Mouse (Mus musculus): ENCODE data around the gene Obscn. TPM values are rescaled to one million over a fixed set of nuclear protein-coding genes. Genes with fewer than 3 reads are reported as not detected.

Obscn gene
- polyA plus RNA-seq, 1 experiment from 2014 or later = not detected

DNA sequence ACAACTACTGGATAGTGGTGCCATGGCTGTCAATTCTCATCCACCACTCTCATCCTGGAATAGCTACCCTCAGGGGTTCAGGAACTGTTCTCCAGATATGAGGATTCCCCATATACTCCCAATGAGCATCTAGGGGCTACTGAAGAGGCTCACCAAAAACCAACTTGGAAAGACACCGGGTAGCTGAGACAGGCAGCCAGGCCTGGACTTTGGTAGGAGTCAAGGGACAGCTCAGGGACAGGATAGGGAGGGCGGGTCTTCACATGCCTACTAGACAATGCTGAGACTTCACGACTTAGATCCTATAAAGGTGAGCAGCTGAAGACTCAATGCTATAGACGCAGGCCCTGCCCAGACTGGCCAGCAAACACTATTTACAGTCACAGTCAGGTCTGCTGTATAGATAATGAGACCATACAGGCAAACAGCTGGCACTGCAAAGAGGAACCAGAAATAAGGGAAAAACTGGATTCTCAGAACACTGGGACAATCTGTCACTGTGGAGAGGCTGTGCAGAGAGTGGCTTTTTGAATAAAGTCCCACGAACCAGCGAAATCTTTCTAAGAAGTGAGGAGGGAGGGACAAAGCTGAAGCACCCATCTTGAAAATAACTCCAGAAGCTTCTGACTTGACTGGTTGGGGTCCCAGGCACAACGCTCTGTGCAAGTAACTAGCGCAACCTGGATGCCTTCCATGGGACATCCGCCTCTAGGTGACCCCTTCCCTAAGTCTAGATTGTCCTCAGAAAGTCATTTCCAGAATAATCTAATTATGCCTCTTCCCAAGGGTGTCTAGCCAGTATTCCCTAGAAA is 26.4 kb upstream of the Obscn start:
- H3K36me3 ChIP-seq = peaks cover 24% of the 10 kb centered on the region
- DNase-seq (ENCODE audit: low spot score) = no peak

DNA sequence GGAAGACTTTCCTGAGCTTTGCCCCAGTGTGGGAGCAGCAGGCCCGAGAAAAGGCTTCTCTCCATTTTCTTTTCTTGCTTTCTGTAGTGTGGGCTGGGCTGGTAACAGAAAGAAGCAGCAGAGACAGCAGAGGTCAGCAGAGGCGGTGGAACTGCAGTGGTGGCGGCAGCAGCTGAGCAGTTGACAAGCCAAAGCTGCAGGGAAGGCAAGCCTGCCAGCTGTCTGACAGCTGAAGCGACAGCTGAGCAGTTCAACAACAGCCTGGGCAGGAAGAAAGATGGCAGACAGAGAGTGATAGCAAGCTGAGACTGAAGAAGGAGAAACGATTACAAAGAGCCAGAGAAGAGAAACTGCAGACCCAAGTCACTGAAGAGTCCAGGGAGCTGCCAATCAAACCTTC is 25.2 kb upstream of the Obscn start:
- Histone ChIP-seq H3K27ac (no peak overlapping the region; the same call in 1 of the 2 replicates), H3K36me3 (peaks cover 35% of the 10 kb centered on the region), H3K4me1 (replicated peaks) (peaks cover 24% of the 10 kb centered on the region), H3K27me3 (ENCODE audit: insufficient read depth, poor library complexity, severe bottlenecking) (no peaks in the 10 kb centered on the region), H3K4me3 (no peak overlapping the region), H3K9me3 (no peaks in the 10 kb centered on the region)
- WGBS = 76% methylated on average over 5 of the region's 5 CpGs
- no peak for DNase-seq (ENCODE audit: low spot score)

More for the DNA sequence above, 26.4 kb upstream of the Obscn start:
- H3K9me3 ChIP-seq = no peaks in the 10 kb centered on the region
- H3K27me3 ChIP-seq (ENCODE audit: insufficient read depth, poor library complexity, severe bottlenecking) = no peaks in the 10 kb centered on the region
- 59% methylated on average over 9 of the region's 9 CpGs for WGBS
- H3K4me3 ChIP-seq = peak overlapping the region; percentile 85
- H3K27ac ChIP-seq = peak overlapping the region; percentile 98
- peaks cover 24% of the 10 kb centered on the region for H3K4me1 ChIP-seq (replicated peaks)

DNA sequence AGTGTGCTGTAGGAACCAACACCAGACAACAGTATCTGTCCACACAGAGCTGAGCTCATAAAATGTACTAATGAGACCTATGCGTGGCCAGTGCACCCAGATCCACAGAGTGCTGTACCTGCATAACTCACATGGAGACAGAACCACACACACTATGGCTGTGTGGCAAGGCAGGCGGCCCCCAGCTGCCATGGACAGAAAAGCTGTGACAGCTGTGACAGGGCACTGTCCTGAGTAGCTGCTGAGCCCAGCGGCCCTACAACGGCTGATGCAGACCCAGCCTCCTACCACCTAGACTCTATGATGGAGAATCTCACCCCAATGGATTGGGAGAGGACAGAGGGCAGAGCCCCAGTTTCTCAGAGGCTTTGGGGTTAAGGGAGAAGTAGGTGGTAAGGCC is 23.4 kb upstream of the Obscn start:
- WGBS = 92% methylated on average over 4 of the region's 4 CpGs
- peaks cover 46% of the 10 kb centered on the region for H3K36me3 ChIP-seq
- no peak overlapping the region for H3K27ac ChIP-seq
- no peaks in the 10 kb centered on the region for H3K27me3 ChIP-seq (ENCODE audit: insufficient read depth, poor library complexity, severe bottlenecking)
- no peak for DNase-seq (ENCODE audit: low spot score)
- no peaks in the 10 kb centered on the region for H3K9me3 ChIP-seq
- no peak overlapping the region for H3K4me3 ChIP-seq
- peaks cover 24% of the 10 kb centered on the region for H3K4me1 ChIP-seq (replicated peaks)

DNA sequence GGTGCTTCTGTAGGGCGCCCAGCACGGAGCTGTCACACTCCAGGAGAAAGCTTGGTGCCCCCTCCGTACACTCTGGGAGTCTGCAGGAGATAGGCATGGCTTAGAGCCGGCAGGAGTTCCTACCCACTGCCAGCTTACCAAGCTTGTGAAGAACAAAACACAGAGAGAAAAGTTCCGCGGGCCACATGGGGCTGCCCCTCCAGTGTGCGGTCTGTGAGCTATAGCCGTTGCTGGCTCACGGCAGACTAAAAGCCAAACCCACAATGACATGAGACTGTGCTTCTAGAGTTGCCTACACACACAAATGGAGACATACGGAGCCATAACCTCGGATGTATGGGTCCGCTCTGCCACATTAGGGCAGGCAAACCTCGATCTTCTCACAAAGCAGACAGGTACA is 22.9 kb upstream of the Obscn start:
- H3K27me3 ChIP-seq (ENCODE audit: insufficient read depth, poor library complexity, severe bottlenecking) = no peaks in the 10 kb centered on the region
- DNase-seq (ENCODE audit: low spot score) = no peak
- 90% methylated on average over 13 of the region's 13 CpGs for whole genome bisulfite sequencing
- H3K27ac ChIP-seq = no peak overlapping the region
- H3K36me3 ChIP-seq = peaks cover 46% of the 10 kb centered on the region
- peaks cover 20% of the 10 kb centered on the region for H3K4me1 ChIP-seq (replicated peaks)
- H3K9me3 ChIP-seq = no peaks in the 10 kb centered on the region
- H3K4me3 ChIP-seq = no peak overlapping the region

DNA sequence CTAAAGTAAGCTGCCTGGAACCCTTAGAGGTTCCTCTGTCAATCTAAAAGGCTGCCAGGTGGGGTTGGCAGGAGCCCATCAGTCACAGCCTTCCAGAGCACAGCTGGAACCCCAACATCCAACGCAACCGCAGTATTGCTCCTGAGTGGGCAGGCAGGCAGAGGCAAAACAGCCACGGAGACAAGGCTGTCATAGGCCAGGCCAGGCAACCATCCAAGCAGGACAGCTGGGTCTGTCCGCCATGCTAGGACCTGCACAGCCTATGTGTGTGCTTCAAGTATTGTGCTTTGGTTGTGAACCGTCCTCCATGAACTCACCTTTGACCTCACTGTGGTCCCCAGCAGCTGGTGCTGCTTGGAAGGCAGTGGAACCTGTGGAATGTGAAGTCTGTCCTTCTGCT is 19.7 kb upstream of the Obscn start:
- 89% methylated on average over 5 of the region's 5 CpGs for WGBS
- no peak for DNase-seq (ENCODE audit: low spot score)

DNA sequence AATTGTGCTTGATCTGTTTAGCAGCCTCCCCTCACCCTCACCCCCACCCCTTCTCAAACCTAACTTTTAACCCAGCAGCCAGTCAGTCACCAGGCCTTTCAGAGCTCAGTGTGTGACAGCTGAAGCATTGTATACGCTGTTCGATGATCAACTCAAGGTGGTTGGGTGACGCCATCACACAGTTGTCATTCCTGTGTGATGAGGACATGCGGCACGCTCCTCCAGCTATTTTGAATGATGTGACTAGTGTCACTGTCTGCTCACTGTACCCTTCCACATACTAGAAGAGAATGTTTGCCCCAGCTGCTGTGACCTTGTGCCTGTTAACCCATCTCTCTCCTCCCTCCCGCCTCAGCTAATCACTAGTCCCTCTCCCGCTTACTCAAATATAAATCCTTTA is 18.0 kb upstream of the Obscn start:
- WGBS = 88% methylated on average over 7 of the region's 7 CpGs
- H3K9me3 ChIP-seq = no peaks in the 10 kb centered on the region
- no peak for DNase-seq (ENCODE audit: low spot score)
- peaks cover 33% of the 10 kb centered on the region for H3K36me3 ChIP-seq
- no peaks in the 10 kb centered on the region for H3K4me1 ChIP-seq (replicated peaks)
- H3K27me3 ChIP-seq (ENCODE audit: insufficient read depth, poor library complexity, severe bottlenecking) = no peaks in the 10 kb centered on the region
- H3K4me3 ChIP-seq = no peak overlapping the region
- H3K27ac ChIP-seq = no peak overlapping the region

More for the DNA sequence above, 19.7 kb upstream of the Obscn start:
- Histone ChIP-seq H3K27ac (no peak overlapping the region), H3K36me3 (peaks cover 45% of the 10 kb centered on the region), H3K9me3 (no peaks in the 10 kb centered on the region), H3K4me3 (no peak overlapping the region), H3K4me1 (replicated peaks) (no peaks in the 10 kb centered on the region), H3K27me3 (ENCODE audit: insufficient read depth, poor library complexity, severe bottlenecking) (no peaks in the 10 kb centered on the region)

DNA sequence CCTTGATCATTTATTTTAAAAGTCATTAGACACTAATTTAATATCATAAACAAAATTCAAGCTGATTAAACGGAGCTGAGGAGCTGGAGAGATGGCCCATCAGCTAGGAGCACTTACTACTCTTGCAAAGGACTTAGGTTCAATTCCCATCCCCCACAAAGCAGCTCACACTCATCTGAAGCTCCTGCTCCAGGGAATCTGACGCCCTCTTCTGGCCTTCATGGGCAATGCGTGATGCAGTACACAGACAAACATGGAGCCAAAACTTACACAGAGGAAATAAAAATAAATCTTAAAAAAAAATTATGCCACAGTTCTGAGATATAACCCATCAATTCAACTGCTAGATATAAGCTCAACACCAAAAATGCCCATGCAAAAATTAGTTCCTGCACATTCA is 15.5 kb upstream of the Obscn start:
- DNase-seq (ENCODE audit: low spot score) = no peak
- no peak overlapping the region for H3K4me3 ChIP-seq
- 23% methylated on average over 3 of the region's 3 CpGs for WGBS
- H3K27ac ChIP-seq = no peak overlapping the region
- peaks cover 14% of the 10 kb centered on the region for H3K36me3 ChIP-seq
- no peaks in the 10 kb centered on the region for H3K4me1 ChIP-seq (replicated peaks)
- no peaks in the 10 kb centered on the region for H3K27me3 ChIP-seq (ENCODE audit: insufficient read depth, poor library complexity, severe bottlenecking)
- no peaks in the 10 kb centered on the region for H3K9me3 ChIP-seq

DNA sequence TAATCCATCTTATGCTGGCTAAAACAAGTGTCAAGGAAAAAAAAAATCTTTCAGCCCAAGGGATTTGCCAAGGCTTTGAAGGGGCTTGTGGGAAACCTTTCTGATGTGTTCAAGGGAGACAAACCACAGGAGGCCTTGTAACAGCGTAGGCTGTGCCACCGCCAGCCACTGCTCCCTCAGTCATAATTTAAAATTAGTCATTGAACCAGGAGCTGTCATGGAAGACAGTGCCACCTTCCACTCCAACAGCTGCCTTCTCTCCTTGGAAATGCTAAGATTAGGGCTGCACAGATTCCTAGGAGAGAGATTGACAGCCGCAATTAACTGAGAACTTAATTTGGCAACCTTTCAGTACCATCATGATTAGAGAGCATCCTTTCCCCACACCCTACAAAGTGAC is 13.1 kb upstream of the Obscn start:
- DNase-seq (ENCODE audit: low spot score) = no peak
- 81% methylated on average over 3 of the region's 3 CpGs for WGBS
- Histone ChIP-seq H3K27ac (no peak overlapping the region), H3K4me1 (replicated peaks) (no peaks in the 10 kb centered on the region), H3K9me3 (no peaks in the 10 kb centered on the region), H3K27me3 (ENCODE audit: insufficient read depth, poor library complexity, severe bottlenecking) (no peaks in the 10 kb centered on the region), H3K4me3 (no peak overlapping the region), H3K36me3 (no peaks in the 10 kb centered on the region)

DNA sequence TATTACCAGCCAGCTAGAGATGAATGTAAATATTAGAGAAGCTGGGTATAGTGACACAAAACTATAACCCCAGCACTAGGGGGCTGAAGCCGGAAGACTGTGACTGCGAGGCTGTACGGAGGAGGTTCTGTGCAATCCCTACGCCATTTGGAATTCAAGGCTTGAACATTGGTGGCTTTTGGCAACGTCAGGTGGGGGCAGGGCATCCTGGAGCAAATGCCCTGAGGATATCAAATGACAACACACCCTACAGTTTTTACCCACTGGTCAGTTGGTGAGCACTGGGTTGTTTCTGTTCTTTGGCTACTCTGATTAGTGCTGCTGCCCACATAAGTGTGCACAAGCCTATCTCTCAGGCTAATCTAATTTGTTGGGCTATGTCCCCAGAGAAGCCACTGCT is 6.8 kb upstream of the Obscn start:
- Histone ChIP-seq H3K27ac (no peak overlapping the region), H3K9me3 (no peaks in the 10 kb centered on the region), H3K36me3 (no peaks in the 10 kb centered on the region), H3K4me1 (replicated peaks) (peaks cover 16% of the 10 kb centered on the region), H3K27me3 (ENCODE audit: insufficient read depth, poor library complexity, severe bottlenecking) (peaks cover 17% of the 10 kb centered on the region), H3K4me3 (no peak overlapping the region)
- DNase-seq (ENCODE audit: low spot score) = no peak
- 77% methylated on average over 5 of the region's 5 CpGs for WGBS

DNA sequence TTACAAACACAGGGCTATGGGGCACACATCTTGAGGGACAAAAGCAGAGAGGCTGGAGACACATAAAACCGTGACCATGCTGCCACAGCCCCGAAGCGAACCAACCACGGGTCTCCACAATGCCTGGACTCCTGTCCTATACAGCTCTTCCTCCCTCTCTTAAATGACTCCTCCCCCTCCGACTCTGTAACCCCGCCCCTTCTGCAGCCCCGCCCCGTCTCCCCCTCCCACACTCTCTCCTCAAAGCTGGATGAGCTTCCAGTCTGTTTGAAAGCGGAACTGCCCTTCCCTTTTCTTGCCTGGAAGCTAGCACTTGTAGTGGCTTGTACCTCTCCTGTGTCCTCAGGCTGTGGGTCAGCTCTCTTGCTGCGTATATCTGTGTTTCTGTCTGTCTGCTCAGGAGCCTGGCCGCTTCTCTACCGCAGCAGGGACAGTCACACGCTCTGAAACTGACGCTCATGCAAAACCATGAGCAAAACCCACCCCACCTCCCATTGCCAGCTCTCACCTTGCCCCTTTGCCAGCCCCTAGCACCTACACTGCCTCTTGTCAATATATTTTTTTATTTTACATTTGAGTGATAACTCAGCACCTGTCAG is 5.7 kb upstream of the Obscn start:
- 12% methylated on average over 14 of the region's 14 CpGs for WGBS
- H3K27ac ChIP-seq = no peak overlapping the region
- peaks cover 28% of the 10 kb centered on the region for H3K27me3 ChIP-seq (ENCODE audit: insufficient read depth, poor library complexity, severe bottlenecking)
- peak; percentile 58 for DNase-seq (ENCODE audit: low spot score)
- peaks cover 16% of the 10 kb centered on the region for H3K4me1 ChIP-seq (replicated peaks)
- H3K36me3 ChIP-seq = no peaks in the 10 kb centered on the region
- peak overlapping the region; percentile 36 for H3K4me3 ChIP-seq
- no peaks in the 10 kb centered on the region for H3K9me3 ChIP-seq

DNA sequence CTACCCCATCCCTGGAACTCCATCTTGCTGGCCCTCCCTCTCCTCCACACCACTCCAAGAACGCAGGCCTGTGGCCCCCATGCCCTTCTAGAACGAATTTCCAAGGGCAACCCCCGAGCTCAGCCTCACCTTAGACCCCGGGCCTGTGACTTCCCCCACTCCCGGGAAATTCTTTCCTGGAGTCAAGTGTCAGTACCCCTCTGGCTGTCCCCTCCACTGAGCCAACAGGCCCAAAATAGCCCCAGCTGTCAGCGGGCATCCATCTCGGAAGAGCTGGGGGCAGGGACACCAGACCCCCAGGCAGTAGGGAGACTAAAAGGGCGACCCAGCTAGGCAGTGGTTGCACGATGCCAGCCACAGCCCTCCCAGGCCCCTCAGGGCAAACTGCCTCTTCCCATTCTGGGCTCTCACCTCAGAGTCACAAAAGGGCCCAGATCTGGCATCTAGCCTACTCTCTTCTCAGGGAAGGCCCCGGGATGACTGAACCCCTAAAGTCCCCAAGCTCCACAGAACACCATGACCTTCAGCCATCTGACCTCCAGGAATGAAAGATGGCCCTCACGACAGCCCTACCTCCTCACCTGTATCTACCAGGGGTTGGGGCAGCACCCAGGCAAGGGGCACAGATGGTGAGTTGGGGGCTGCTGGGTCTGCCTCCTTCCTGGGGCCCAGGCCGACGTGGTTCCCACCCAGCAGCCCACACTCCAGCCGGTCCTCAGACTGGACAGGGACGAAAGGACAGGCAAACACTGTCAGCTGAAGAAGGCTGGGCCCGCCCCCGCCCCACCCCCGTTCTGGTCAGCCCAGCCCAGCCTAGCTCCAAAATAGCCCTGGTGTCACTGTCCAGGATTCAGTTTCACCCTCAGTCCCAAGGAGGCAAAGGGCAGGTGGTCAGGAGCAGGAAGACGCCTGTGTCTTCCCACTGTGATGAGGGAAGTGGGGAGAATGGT is 2.6 kb upstream of the Obscn start:
- Histone ChIP-seq H3K36me3 (no peaks in the 10 kb centered on the region), H3K27me3 (ENCODE audit: insufficient read depth, poor library complexity, severe bottlenecking) (peaks cover 59% of the 10 kb centered on the region), H3K4me1 (replicated peaks) (peaks cover 35% of the 10 kb centered on the region), H3K4me3 (no peak overlapping the region), H3K27ac (no peak overlapping the region), H3K9me3 (no peaks in the 10 kb centered on the region)
- WGBS = 65% methylated on average over 19 of the region's 19 CpGs
- no peak for DNase-seq (ENCODE audit: low spot score)

DNA sequence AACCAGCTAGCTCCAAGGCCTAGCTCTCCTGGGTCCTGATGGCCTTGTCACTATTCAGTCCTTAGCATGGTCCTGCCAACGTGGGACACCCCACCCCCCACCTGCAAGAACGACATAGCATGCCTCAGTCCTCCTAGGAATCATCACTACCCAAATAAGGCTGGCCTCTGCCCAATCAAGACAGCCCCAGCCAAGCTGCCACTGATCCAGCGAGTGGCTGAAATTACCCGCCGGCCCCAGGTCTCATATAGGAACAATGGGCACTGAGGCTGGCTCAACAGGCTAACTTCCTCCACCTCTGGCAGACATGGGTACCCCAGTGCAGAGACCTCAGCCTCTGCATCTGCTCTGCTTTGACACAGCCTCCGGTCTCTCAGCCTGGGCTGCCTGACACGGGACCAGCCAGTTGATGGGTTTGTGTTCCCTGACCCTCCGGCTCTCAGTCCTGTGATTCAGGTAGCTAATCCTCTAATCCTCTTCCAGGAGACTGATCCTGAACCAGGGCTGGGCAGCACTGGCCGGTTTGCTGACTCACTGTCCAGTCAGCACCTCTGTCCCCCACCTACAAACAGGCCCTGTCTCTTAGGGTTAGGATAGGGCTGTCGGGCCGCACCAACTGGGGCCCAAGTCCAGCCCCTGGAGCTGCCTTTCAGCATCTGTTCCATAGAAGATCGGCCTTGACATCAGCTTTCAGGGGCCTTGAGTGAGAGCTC is 948 bp upstream of the Obscn start:
- no peaks in the 10 kb centered on the region for H3K9me3 ChIP-seq
- H3K27ac ChIP-seq = no peak overlapping the region
- H3K4me1 ChIP-seq (replicated peaks) = peaks cover 34% of the 10 kb centered on the region
- H3K4me3 ChIP-seq = no peak overlapping the region
- 75% methylated on average over 12 of the region's 12 CpGs for WGBS
- H3K36me3 ChIP-seq = no peaks in the 10 kb centered on the region
- H3K27me3 ChIP-seq (ENCODE audit: insufficient read depth, poor library complexity, severe bottlenecking) = peaks cover 76% of the 10 kb centered on the region
- DNase-seq (ENCODE audit: low spot score) = no peak
